Mouse (Mus musculus) myocyte (in vitro differentiated cells): ENCODE measurements around the gene Rbm12. TPM values are rescaled to one million over a fixed set of nuclear protein-coding genes. Genes with fewer than 3 reads are reported as not detected.

Experiments used
- H3K27me3 ChIP-seq: one replicate; pipeline ENCODE4 v1.6.1; 2011; ENCODE audit not compliant: control insufficient read depth, insufficient read depth, insufficient read length
- H3K36me3 ChIP-seq: one replicate; pipeline ENCODE4 v1.6.1; 2011; ENCODE audit not compliant: control insufficient read depth, insufficient read depth
- H3K4me2 ChIP-seq: one replicate; pipeline ENCODE4 v1.6.1; 2011; ENCODE audit warnings: low read depth, control low read depth
- H3K4me3 ChIP-seq: one replicate; pipeline ENCODE4 v1.5.1; 2011; ENCODE audit warnings: mild to moderate bottlenecking, control low read depth, moderate library complexity
- H3K79me2 ChIP-seq: one replicate; pipeline ENCODE4 v1.6.1; 2011; ENCODE audit not compliant: control insufficient read depth, insufficient read depth
- H3ac ChIP-seq: one replicate; pipeline ENCODE4 v1.6.1; 2011; ENCODE audit not compliant: control insufficient read depth, insufficient read length
- CEBPB ChIP-seq: IDR thresholded peaks from 2 replicates; pipeline ENCODE4 v1.6.1; 2011; ENCODE audit warnings: mild to moderate bottlenecking, moderate library complexity; ENCODE audit not compliant: poor library complexity, insufficient read depth, severe bottlenecking
- E2F4 ChIP-seq: IDR thresholded peaks from one replicate; pipeline ENCODE4 v1.6.1; 2011; ENCODE audit warnings: mild to moderate bottlenecking, control low read depth, moderate library complexity; ENCODE audit not compliant: insufficient read depth
- MAX ChIP-seq: IDR thresholded peaks from one replicate; pipeline ENCODE4 v1.6.1; 2011; ENCODE audit warnings: low read depth, mild to moderate bottlenecking, control low read depth
- MYOD1 ChIP-seq, 3 experiments: IDR thresholded peaks; one replicate each; pipeline ENCODE4 v1.6.1; 2011; ENCODE audit warnings: control low read depth in 2 of 3, low read depth in 2 of 3, mild to moderate bottlenecking in 2 of 3, moderate library complexity in 1 of 3; ENCODE audit not compliant: insufficient read length in 2 of 3, control insufficient read depth in 1 of 3
- MYOG ChIP-seq, 3 experiments: IDR thresholded peaks; one replicate each; pipeline ENCODE4 v1.6.1; 2011; ENCODE audit warnings: control low read depth in 2 of 3, low read depth in 2 of 3, mild to moderate bottlenecking in 2 of 3; ENCODE audit not compliant: insufficient read length in 2 of 3, control insufficient read depth in 1 of 3, insufficient read depth in 1 of 3
- POLR2A ChIP-seq: IDR thresholded peaks from one replicate; pipeline ENCODE4 v1.6.1; 2011; ENCODE audit warnings: low read depth, mild to moderate bottlenecking, control low read depth, moderate library complexity; ENCODE audit not compliant: insufficient read length
- POLR2AphosphoS2 ChIP-seq: IDR thresholded peaks from one replicate; pipeline ENCODE4 v1.6.1; 2011; ENCODE audit warnings: low read depth, control low read depth; ENCODE audit not compliant: insufficient read length
- REST ChIP-seq: IDR thresholded peaks from one replicate; pipeline ENCODE4 v1.6.1; 2011; ENCODE audit warnings: mild to moderate bottlenecking, control low read depth, moderate library complexity; ENCODE audit not compliant: insufficient read depth, insufficient read length
- SRF ChIP-seq: IDR thresholded peaks from one replicate; pipeline ENCODE4 v1.6.1; 2011; ENCODE audit warnings: low read depth; ENCODE audit not compliant: control insufficient read depth, insufficient read length
- TCF12 ChIP-seq: IDR thresholded peaks from one replicate; pipeline ENCODE4 v1.6.1; 2011; ENCODE audit warnings: mild to moderate bottlenecking, control low read depth; ENCODE audit not compliant: poor library complexity, insufficient read depth, severe bottlenecking
- TCF3 ChIP-seq: IDR thresholded peaks from one replicate; pipeline ENCODE4 v1.6.1; 2011; ENCODE audit warnings: low read depth, control low read depth; ENCODE audit not compliant: insufficient read length
- USF1 ChIP-seq: IDR thresholded peaks from one replicate; pipeline ENCODE4 v1.6.1; 2011; ENCODE audit warnings: low read depth, mild to moderate bottlenecking, control low read depth, moderate library complexity
- polyA plus RNA-seq: library from polyadenylated mRNA; unstranded; fragments of >200 nt; fragmentation: generic; extraction: Trizol; gene quantifications from one replicate; pipeline ENCODE4 v1.2.1, GENCODE M21; 2012; ENCODE audit warnings: missing spikeins

The Rbm12 gene
- polyA plus RNA-seq, 1 experiment: 4.0 TPM

- Histone ChIP-seq H3K79me2 (peaks cover 16% of the 10 kb centered on the region), H3ac (peak within 1 kb of the TSS; percentile 57), H3K4me2 (peak within 1 kb of the TSS; percentile 74), H3K4me3 (peak within 1 kb of the TSS; percentile 76), H3K27me3 (no peaks in the 10 kb centered on the region), H3K36me3 (peaks cover 43% of the 10 kb centered on the region)
- TF ChIP-seq TCF12 (no peak), TCF3 (no peak), E2F4 (no peak), MAX (no peak), USF1 (no peak), POLR2A (peak; percentile 94), MYOD1 (IDR thresholded peaks at IDR 0.05; ENCODE audit: control insufficient read depth in 1 of 3, insufficient read length in 2 of 3, low read depth in 2 of 3) (peak in 2 of 3 experiments; percentile 10 to 27), SRF (peak; percentile 61), CEBPB (no peak), MYOG (IDR thresholded peaks at IDR 0.05; ENCODE audit: control insufficient read depth in 1 of 3, insufficient read depth in 1 of 3, insufficient read length in 2 of 3, low read depth in 2 of 3) (peak in 2 of 3 experiments; percentile 27 to 60), REST (no peak), POLR2AphosphoS2 (peak; percentile 96)
Observed at GRCm38 (mm10) chr2:156143953-156144724, 32.4 kb upstream of the Rbm12 start, which contains the start of the genes Romo1 and Nfs1. Gene Romo1, plus strand, starts transcription at chr2:156144039. Gene Nfs1, minus strand, starts transcription at chr2:156144186.

GRCm38 (mm10) chr2:156143367-156143766 lies 31.6 kb upstream of the Rbm12 start:
- Histone ChIP-seq H3K27me3 (no peaks in the 10 kb centered on the region), H3K4me2 (peak overlapping the region; percentile 74), H3ac (peak overlapping the region; percentile 57), H3K4me3 (peak overlapping the region; percentile 76), H3K36me3 (peaks cover 37% of the 10 kb centered on the region), H3K79me2 (peaks cover 16% of the 10 kb centered on the region)
- TF ChIP-seq E2F4 (no peak), POLR2A (no peak), MAX (no peak), CEBPB (no peak), USF1 (no peak), SRF (no peak), REST (no peak), MYOD1 (IDR thresholded peaks at IDR 0.05; ENCODE audit: control insufficient read depth in 1 of 3, insufficient read length in 2 of 3, low read depth in 2 of 3) (no peak), TCF12 (no peak), TCF3 (no peak), POLR2AphosphoS2 (no peak), MYOG (IDR thresholded peaks at IDR 0.05; ENCODE audit: control insufficient read depth in 1 of 3, insufficient read depth in 1 of 3, insufficient read length in 2 of 3, low read depth in 2 of 3) (no peak)

GRCm38 (mm10) chr2:156142820-156143219 lies 31.0 kb upstream of the Rbm12 start:
- peak overlapping the region; percentile 76 for H3K4me3 ChIP-seq
- H3K36me3 ChIP-seq: peaks cover 31% of the 10 kb centered on the region
- no peak overlapping the region for H3ac ChIP-seq
- peaks cover 16% of the 10 kb centered on the region for H3K79me2 ChIP-seq
- H3K27me3 ChIP-seq: no peaks in the 10 kb centered on the region
- peak overlapping the region; percentile 74 for H3K4me2 ChIP-seq
- TF ChIP-seq POLR2A: no peak
- no peak for TF ChIP-seq CEBPB
- no peak for TF ChIP-seq USF1
- TF ChIP-seq MYOG (IDR thresholded peaks at IDR 0.05; ENCODE audit: control insufficient read depth in 1 of 3, insufficient read depth in 1 of 3, insufficient read length in 2 of 3, low read depth in 2 of 3): no peak
- TF ChIP-seq POLR2AphosphoS2: no peak
- TF ChIP-seq MAX: no peak
- no peak for TF ChIP-seq REST

GRCm38 (mm10) chr2:156135695-156136094 lies 23.9 kb upstream of the Rbm12 start:
- no peaks in the 10 kb centered on the region for H3K79me2 ChIP-seq
- no peak overlapping the region for H3K4me2 ChIP-seq
- TF ChIP-seq POLR2A: no peak
- TF ChIP-seq E2F4: no peak
- no peak for TF ChIP-seq MYOD1 (IDR thresholded peaks at IDR 0.05; ENCODE audit: control insufficient read depth in 1 of 3, insufficient read length in 2 of 3, low read depth in 2 of 3)
- TF ChIP-seq TCF3: no peak
- TF ChIP-seq SRF: no peak
- H3ac ChIP-seq: no peak overlapping the region
- peaks cover 22% of the 10 kb centered on the region for H3K36me3 ChIP-seq
- no peaks in the 10 kb centered on the region for H3K27me3 ChIP-seq
- no peak overlapping the region for H3K4me3 ChIP-seq

- TF ChIP-seq USF1 (no peak), SRF (no peak), REST (no peak), MYOD1 (IDR thresholded peaks at IDR 0.05; ENCODE audit: control insufficient read depth in 1 of 3, insufficient read length in 2 of 3, low read depth in 2 of 3) (no peak), POLR2A (no peak), POLR2AphosphoS2 (no peak), MAX (no peak), CEBPB (no peak), E2F4 (no peak), TCF3 (no peak), TCF12 (no peak), MYOG (IDR thresholded peaks at IDR 0.05; ENCODE audit: control insufficient read depth in 1 of 3, insufficient read depth in 1 of 3, insufficient read length in 2 of 3, low read depth in 2 of 3) (no peak)
- Histone ChIP-seq H3K27me3 (no peaks in the 10 kb centered on the region), H3K4me2 (no peak overlapping the region), H3ac (no peak overlapping the region), H3K79me2 (no peaks in the 10 kb centered on the region), H3K4me3 (no peak overlapping the region), H3K36me3 (peaks cover 15% of the 10 kb centered on the region)
Observed at GRCm38 (mm10) chr2:156134161-156134560, 22.4 kb upstream of the Rbm12 start.
